Comparison of ENCODE assay signal across 23 mouse cellular contexts in the genomic region with DNA sequence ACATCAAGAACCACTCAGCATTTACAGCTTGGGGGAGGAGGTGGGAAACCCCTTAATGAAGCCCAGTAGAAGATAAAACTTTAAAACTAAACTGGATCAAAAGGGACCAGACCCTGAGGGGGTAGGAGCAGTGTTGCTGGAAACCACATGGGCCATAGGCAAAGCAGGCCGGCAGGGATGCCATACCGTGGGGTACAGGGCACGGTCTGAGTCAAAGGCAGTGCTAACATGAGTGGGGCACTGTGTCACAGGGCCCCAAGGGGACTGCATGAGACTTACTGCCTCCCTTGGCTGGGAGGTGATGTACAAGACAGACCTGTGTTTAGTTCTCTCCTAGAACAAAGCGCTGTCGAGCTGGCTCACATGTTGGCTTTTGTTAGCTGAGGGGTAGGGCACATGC.
A peak's percentile ranks its signal among the peaks of the same experiment; 100 is the strongest.
DNase-seq lines count a peak whose midpoint lies in the region; ATAC-seq lines count a peak whose summit lies in the region.
"Had no signal": no experiment of that assay in that cellular context is flagged by ENCODE, and none has a peak within 500 bp of the region (broad histone marks: within the 10 kb centered on the region; RNA-seq: fewer than 3 reads in every experiment).

No protein-coding gene starts in this region.

- ATAC-seq in embryonic facial prominence, embryonic 13.5 days (ENCODE audit: insufficient number of reproducible peaks, insufficient read depth, low FRiP score, low TSS enrichment, low read depth): no peak
- ATAC-seq in limb, embryonic 13.5 days (ENCODE audit: low FRiP score, low read depth): 0 out of 2 replicates have a peak, but pooled peaks have one; percentile 40
- no peak for ATAC-seq in monocyte, adult 5-6 weeks (replicated peaks; ENCODE audit: insufficient number of reproducible peaks, low FRiP score, low TSS enrichment, poor library complexity, severe bottlenecking)
- ATAC-seq: activated CD4-positive, CD25-positive, alpha-beta regulatory T cell, adult 4 months; forebrain, embryonic 14.5 days; hindbrain, embryonic 16.5 days; intestine, embryonic 15.5 days had no signal

- H3K9ac ChIP-seq in embryonic facial prominence, embryonic 13.5 days: no peak overlapping the region
- H3K9ac ChIP-seq in limb, embryonic 13.5 days: no peak overlapping the region; the same call in 1 of the 2 replicates
- H3K9ac ChIP-seq: hindbrain, embryonic 13.5 days; intestine, embryonic 15.5 days had no signal

- no peaks in the 10 kb centered on the region for H3K36me3 ChIP-seq in embryonic facial prominence, embryonic 13.5 days
- H3K36me3 ChIP-seq in embryonic facial prominence, embryonic 10.5 days (replicated peaks): no peaks in the 10 kb centered on the region
- no peaks in the 10 kb centered on the region for H3K36me3 ChIP-seq in heart, embryonic 10.5 days
- peaks cover 11% of the 10 kb centered on the region for H3K36me3 ChIP-seq in limb, embryonic 13.5 days
- H3K36me3 ChIP-seq: forebrain, embryonic 10.5 days; hindbrain, embryonic 10.5 days; intestine, embryonic 15.5 days had no signal

- no peaks in the 10 kb centered on the region for H3K27me3 ChIP-seq in embryonic facial prominence, embryonic 13.5 days
- no peaks in the 10 kb centered on the region for H3K27me3 ChIP-seq in embryonic facial prominence, embryonic 10.5 days (replicated peaks; ENCODE audit: low read depth, poor library complexity, severe bottlenecking)
- no peaks in the 10 kb centered on the region for H3K27me3 ChIP-seq in heart, embryonic 10.5 days (ENCODE audit: insufficient read depth, poor library complexity, severe bottlenecking)
- H3K27me3 ChIP-seq in limb, embryonic 13.5 days: peaks cover 13% of the 10 kb centered on the region; the same call in 1 of the 2 replicates
- H3K27me3 ChIP-seq: hindbrain, embryonic 13.5 days; intestine, embryonic 15.5 days had no signal

- DNase-seq in embryonic facial prominence, embryonic 10.5 days (ENCODE audit: low spot score): no peak
- DNase-seq in heart, embryonic 10.5 days (ENCODE audit: low spot score): peak; percentile 9
- no peak for DNase-seq in heart, postnatal 4 days
- DNase-seq in frontal cortex, adult 2 months (ENCODE audit: extremely low spot score in 1 of 2, low spot score in 1 of 2): no peak
- DNase-seq: adrenal gland, adult 8-10 months; cerebellum, adult 11 months; cerebellum, adult 2 months; cerebellum, adult 9-11 months; cerebellum, postnatal 25 days; gastrocnemius, adult 2 months; gastrocnemius, postnatal 14 days; heart, adult 2 months had no signal

- H3K9me3 ChIP-seq in embryonic facial prominence, embryonic 13.5 days: no peaks in the 10 kb centered on the region
- no peaks in the 10 kb centered on the region for H3K9me3 ChIP-seq in embryonic facial prominence, embryonic 10.5 days
- no peaks in the 10 kb centered on the region for H3K9me3 ChIP-seq in heart, embryonic 10.5 days
- H3K9me3 ChIP-seq in limb, embryonic 13.5 days: 0 out of 2 replicates have a peak, but pooled peaks cover 5% of the 10 kb centered on the region
- H3K9me3 ChIP-seq: forebrain, embryonic 10.5 days; hindbrain, embryonic 10.5 days; hindbrain, embryonic 13.5 days; intestine, embryonic 15.5 days had no signal

- H3K4me3 ChIP-seq in embryonic facial prominence, embryonic 13.5 days: no peak overlapping the region
- no peak overlapping the region for H3K4me3 ChIP-seq in embryonic facial prominence, embryonic 10.5 days
- no peak overlapping the region for H3K4me3 ChIP-seq in heart, embryonic 10.5 days
- H3K4me3 ChIP-seq in limb, embryonic 13.5 days: no peak overlapping the region
- H3K4me3 ChIP-seq: forebrain, embryonic 10.5 days; gastrocnemius, adult 2 months; heart, adult 2 months; hindbrain, embryonic 10.5 days; hindbrain, embryonic 13.5 days; intestine, embryonic 15.5 days had no signal

- 55% methylated on average over 5 of the region's 5 CpGs for WGBS in embryonic facial prominence, embryonic 13.5 days
- 78% methylated on average over 5 of the region's 5 CpGs for WGBS in embryonic facial prominence, embryonic 10.5 days
- 81% methylated on average over 5 of the region's 5 CpGs for WGBS in heart, embryonic 10.5 days
- WGBS in limb, embryonic 13.5 days: 33% methylated on average over 5 of the region's 5 CpGs

- H3K4me2 ChIP-seq in embryonic facial prominence, embryonic 13.5 days: no peak overlapping the region
- no peak overlapping the region for H3K4me2 ChIP-seq in limb, embryonic 13.5 days (replicated peaks)
- H3K4me2 ChIP-seq: heart, embryonic 11.5 days; hindbrain, embryonic 13.5 days; intestine, embryonic 15.5 days had no signal

- peaks cover 13% of the 10 kb centered on the region; the same call in 1 of the 2 replicates for H3K4me1 ChIP-seq in embryonic facial prominence, embryonic 13.5 days
- H3K4me1 ChIP-seq in embryonic facial prominence, embryonic 10.5 days: peaks cover 7% of the 10 kb centered on the region; the same call in 1 of the 2 replicates
- H3K4me1 ChIP-seq in heart, embryonic 10.5 days: peaks cover 17% of the 10 kb centered on the region
- H3K4me1 ChIP-seq in limb, embryonic 13.5 days: peaks cover 42% of the 10 kb centered on the region
- H3K4me1 ChIP-seq: forebrain, embryonic 10.5 days; hindbrain, embryonic 10.5 days; intestine, embryonic 15.5 days had no signal

- H3K27ac ChIP-seq in embryonic facial prominence, embryonic 13.5 days: 0 out of 2 replicates have a peak overlapping the region, but pooled peaks have one; percentile 3
- no peak overlapping the region for H3K27ac ChIP-seq in embryonic facial prominence, embryonic 10.5 days (replicated peaks)
- no peak overlapping the region for H3K27ac ChIP-seq in heart, embryonic 10.5 days
- peak overlapping the region; percentile 39 for H3K27ac ChIP-seq in limb, embryonic 13.5 days
- H3K27ac ChIP-seq: forebrain, embryonic 10.5 days; gastrocnemius, adult 2 months; heart, adult 2 months; hindbrain, embryonic 10.5 days; hindbrain, embryonic 13.5 days; intestine, embryonic 15.5 days had no signal

Comparison
In these comparisons a context has a peak if more than half of its experiments do, and no peak if none do; other contexts are left out.
1. H3K27ac ChIP-seq: peak in embryonic facial prominence, embryonic 13.5 days (single experiment) and limb, embryonic 13.5 days (single experiment); none in embryonic facial prominence, embryonic 10.5 days (single experiment) and heart, embryonic 10.5 days (single experiment).